23 mouse cellular contexts compared by ENCODE assay signal in genomic region chr8:102813959-102814358, GRCm38 (mm10). TPM values are rescaled to one million over a fixed set of nuclear protein-coding genes. Genes with fewer than 3 reads are reported as not detected.
"Had no signal": no experiment of that assay in that cellular context is flagged by ENCODE, and none has a peak within 500 bp of the region (broad histone marks: within the 10 kb centered on the region; RNA-seq: fewer than 3 reads in every experiment).

No protein-coding gene starts in this region.

- DNase-seq: kidney, adult 8-10 months; kidney, postnatal 10 days; left cerebral cortex, postnatal 4 days; liver, postnatal 0 days; lung, postnatal 10 days; lung, postnatal 36 days; right cerebral cortex, adult 18-20 months; right cerebral cortex, postnatal 14 days; right cerebral cortex, postnatal 4 days; thymus, postnatal 25 days had no signal

- H3K9ac ChIP-seq: kidney, embryonic 15.5 days; limb, embryonic 12.5 days; limb, embryonic 15.5 days; liver, embryonic 14.5 days; liver, postnatal 0 days; lung, embryonic 15.5 days; midbrain, embryonic 12.5 days; neural tube, embryonic 13.5 days had no signal

- H3K36me3 ChIP-seq: kidney, embryonic 15.5 days; limb, embryonic 12.5 days; limb, embryonic 15.5 days; lung, embryonic 15.5 days; midbrain, embryonic 12.5 days; neural tube, embryonic 13.5 days had no signal

- H3K27me3 ChIP-seq: kidney, embryonic 15.5 days; limb, embryonic 12.5 days; limb, embryonic 15.5 days; lung, embryonic 15.5 days; midbrain, embryonic 12.5 days; neural tube, embryonic 13.5 days had no signal

- H3K4me2 ChIP-seq: kidney, embryonic 15.5 days; limb, embryonic 12.5 days; limb, embryonic 15.5 days; liver, embryonic 11.5 days; lung, embryonic 15.5 days; midbrain, embryonic 12.5 days; neural tube, embryonic 13.5 days had no signal

- ATAC-seq: liver, postnatal 0 days; midbrain, embryonic 16.5 days had no signal

- H3K9me3 ChIP-seq: kidney, embryonic 15.5 days; limb, embryonic 12.5 days; limb, embryonic 15.5 days; lung, embryonic 15.5 days; midbrain, embryonic 12.5 days; neural tube, embryonic 13.5 days had no signal

- H3K4me3 ChIP-seq: kidney, embryonic 15.5 days; limb, embryonic 12.5 days; limb, embryonic 15.5 days; lung, embryonic 15.5 days; midbrain, embryonic 12.5 days; myocyte; neural tube, embryonic 13.5 days had no signal

- H3K4me1 ChIP-seq: kidney, embryonic 15.5 days; limb, embryonic 12.5 days; limb, embryonic 15.5 days; lung, embryonic 15.5 days; neural tube, embryonic 13.5 days had no signal

- H3K27ac ChIP-seq: kidney, embryonic 15.5 days; limb, embryonic 12.5 days; limb, embryonic 15.5 days; liver, embryonic 14.5 days; lung, embryonic 15.5 days; midbrain, embryonic 12.5 days; neural tube, embryonic 13.5 days; stomach, postnatal 0 days had no signal

RNA-seq across cellular contexts. Expression of gene Cdh11, which starts 28.5 kb away (rescaled TPM):
- total RNA-seq: megakaryocyte-erythroid progenitor cell, adult 5-6 weeks; monocyte, adult 5-6 weeks had no signal
